Mouse (Mus musculus) hindbrain, embryonic 11.5 days (tissue): Measurements from ENCODE around the gene Prrx2. TPM values are rescaled to one million over a fixed set of nuclear protein-coding genes. Genes with fewer than 3 reads are reported as not detected.
A peak's percentile ranks its signal among the peaks of the same experiment; 100 is the strongest.

Experiments
- ATAC-seq: fragments of 200-750 bp; cut with Nextera tagmentation; 2 replicates; pipeline ENCODE4 v1.8.0; 2017; ENCODE audit warnings: mild to moderate bottlenecking, moderate TSS enrichment, moderate library complexity; ENCODE audit not compliant: low FRiP score
- DNase-seq: peaks from one replicate; pipeline ENCODE4 v3.0.0-alpha.2; 2015; ENCODE audit warnings: low spot score
- H3K27ac ChIP-seq: fragments of 300-500 bp; sonication (generic); 2 replicates; pipeline ENCODE4 v1.5.1; 2014; ENCODE audit warnings: mild to moderate bottlenecking, low read depth, low read length
- H3K27me3 ChIP-seq: fragments of 300-500 bp; sonication (generic); 2 replicates; pipeline ENCODE4 v1.6.1; 2014; ENCODE audit warnings: mild to moderate bottlenecking, low read length, moderate library complexity, mixed read lengths; ENCODE audit not compliant: control insufficient read depth, insufficient read depth
- H3K36me3 ChIP-seq: fragments of 300-500 bp; sonication (generic); 2 replicates; pipeline ENCODE4 v1.6.1; 2014; ENCODE audit warnings: mild to moderate bottlenecking, low read length, moderate library complexity, mixed read lengths; ENCODE audit not compliant: control insufficient read depth, insufficient read depth
- H3K4me1 ChIP-seq: fragments of 300-500 bp; sonication (generic); replicated peaks from 2 replicates; pipeline ENCODE4 v1.6.1; 2014; ENCODE audit warnings: low read length, mixed read lengths; ENCODE audit not compliant: control insufficient read depth, insufficient read depth
- H3K4me2 ChIP-seq: fragments of 300-500 bp; sonication (generic); replicated peaks from 2 replicates; pipeline ENCODE4 v1.6.1; 2014; ENCODE audit warnings: mild to moderate bottlenecking, low read depth, low read length
- H3K4me3 ChIP-seq: fragments of 300-500 bp; sonication (generic); 2 replicates; pipeline ENCODE4 v1.5.1; 2014; ENCODE audit warnings: low read depth, low read length
- H3K9ac ChIP-seq: fragments of 300-500 bp; sonication (generic); 2 replicates; pipeline ENCODE4 v1.6.1; 2014; ENCODE audit warnings: low read depth, low read length
- H3K9me3 ChIP-seq: fragments of 300-500 bp; sonication (generic); 2 replicates; pipeline ENCODE4 v1.6.1; 2016; ENCODE audit warnings: low read length; ENCODE audit not compliant: control insufficient read depth
- WGBS: fragments of 180-500 bp; shearing (Covaris S2); extraction: QIAGEN DNeasy Blood & Tissue Kit; methylation state at CpG from one replicate; pipeline ENCODE4 v1.1.7; 2014; 5-methylcytosine and 5-hydroxymethylcytosine counted together
- polyA plus RNA-seq: library from polyadenylated mRNA; unstranded; fragments of >200 nt; fragmentation: Nextera tagmentation; extraction: Ambion mirVana; gene quantifications from 2 replicates; pipeline ENCODE4 v1.2.1, GENCODE M21; 2014

Prrx2 gene
- 36.7 and 39.7 TPM in 2 replicates for polyA plus RNA-seq

- no peak within 1 kb of the TSS; the same call in 1 of the 2 replicates for H3K27ac ChIP-seq
- H3K9ac ChIP-seq, result no peak within 1 kb of the TSS
- ATAC-seq (no peak), DNase-seq (no peak)
- H3K4me1 ChIP-seq, result peaks cover 3% of the 10 kb centered on the region; the same call in 1 of the 2 replicates
- H3K4me3 ChIP-seq, result no peak within 1 kb of the TSS
- no peaks in the 10 kb centered on the region for H3K9me3 ChIP-seq
- no peaks in the 10 kb centered on the region for H3K36me3 ChIP-seq
- H3K4me2 ChIP-seq, result no peak within 1 kb of the TSS
- 64% methylated on average over 9 of the region's 10 CpGs for WGBS
- H3K27me3 ChIP-seq, result no peaks in the 10 kb centered on the region
These were observed at the start of gene Prrx2 for GRCm38 (mm10) chr2:30834373-30835022. Gene Prrx2, plus strand, starts transcription at chr2:30834972.

- peak overlapping the region; percentile 44 for H3K9ac ChIP-seq
- peak overlapping the region; percentile 69 for H3K27ac ChIP-seq
- DNase-seq, result no peak
- H3K4me2 ChIP-seq, result no peak overlapping the region
- H3K9me3 ChIP-seq, result no peaks in the 10 kb centered on the region
- no peak overlapping the region for H3K4me3 ChIP-seq
- H3K4me1 ChIP-seq, result peaks cover 14% of the 10 kb centered on the region
- no peak for ATAC-seq
- WGBS, result 52% methylated on average over 4 of the region's 4 CpGs
- H3K36me3 ChIP-seq, result no peaks in the 10 kb centered on the region
- H3K27me3 ChIP-seq, result no peaks in the 10 kb centered on the region
These were observed 47.3 kb upstream of the Prrx2 start for GRCm38 (mm10) chr2:30787466-30787865.

GRCm38 (mm10) chr2:30792061-30792460 lies 42.7 kb upstream of the Prrx2 start:
- ATAC-seq, result no peak
- Histone ChIP-seq H3K4me3 (no peak overlapping the region), H3K27ac (no peak overlapping the region), H3K27me3 (no peaks in the 10 kb centered on the region), H3K9ac (no peak overlapping the region), H3K4me2 (no peak overlapping the region), H3K4me1 (peaks cover 20% of the 10 kb centered on the region), H3K9me3 (no peaks in the 10 kb centered on the region), H3K36me3 (no peaks in the 10 kb centered on the region)
- no peak for DNase-seq
- 84% methylated on average over 7 of the region's 7 CpGs for WGBS

GRCm38 (mm10) chr2:30794179-30795108 lies 40.3 kb upstream of the Prrx2 start:
- Histone ChIP-seq H3K4me3 (peak overlapping the region; percentile 32), H3K4me2 (peak overlapping the region; percentile 57), H3K4me1 (peaks cover 15% of the 10 kb centered on the region), H3K9ac (peak overlapping the region; percentile 70), H3K27ac (peak overlapping the region; percentile 82), H3K27me3 (no peaks in the 10 kb centered on the region; the same call in 1 of the 2 replicates), H3K9me3 (no peaks in the 10 kb centered on the region), H3K36me3 (no peaks in the 10 kb centered on the region)
- 7% methylated on average over 48 of the region's 48 CpGs for WGBS
- ATAC-seq (peak; percentile 73), DNase-seq (peak; percentile 96)

GRCm38 (mm10) chr2:30795271-30795888 lies 39.4 kb upstream of the Prrx2 start:
- no peak overlapping the region for H3K9ac ChIP-seq
- H3K27ac ChIP-seq, result peak overlapping the region; percentile 6; the same call in 1 of the 2 replicates
- H3K4me2 ChIP-seq, result peak overlapping the region; percentile 57; the same call in 1 of the 2 replicates
- no peaks in the 10 kb centered on the region for H3K36me3 ChIP-seq
- no peak overlapping the region for H3K4me3 ChIP-seq
- WGBS, result 71% methylated on average over 7 of the region's 7 CpGs
- H3K9me3 ChIP-seq, result no peaks in the 10 kb centered on the region
- peaks cover 5% of the 10 kb centered on the region for H3K27me3 ChIP-seq
- DNase-seq (no peak), ATAC-seq (no peak)
- peaks cover 15% of the 10 kb centered on the region for H3K4me1 ChIP-seq

- no peak for DNase-seq
- peak; percentile 1 for ATAC-seq
- no peak overlapping the region for H3K4me2 ChIP-seq
- H3K4me1 ChIP-seq, result peaks cover 19% of the 10 kb centered on the region
- peak overlapping the region; percentile 6; the same call in 1 of the 2 replicates for H3K27ac ChIP-seq
- no peaks in the 10 kb centered on the region for H3K9me3 ChIP-seq
- H3K4me3 ChIP-seq, result no peak overlapping the region
- no peaks in the 10 kb centered on the region for H3K36me3 ChIP-seq
- H3K27me3 ChIP-seq, result peaks cover 10% of the 10 kb centered on the region
- H3K9ac ChIP-seq, result no peak overlapping the region
- WGBS, result 53% methylated on average over 5 of the region's 5 CpGs
These were observed 38.9 kb upstream of the Prrx2 start for GRCm38 (mm10) chr2:30795889-30796275.

- Histone ChIP-seq H3K36me3 (no peaks in the 10 kb centered on the region), H3K4me3 (no peak overlapping the region), H3K27me3 (peaks cover 15% of the 10 kb centered on the region), H3K27ac (0 out of 2 replicates have a peak overlapping the region, but pooled peaks have one; percentile 18), H3K4me1 (peaks cover 23% of the 10 kb centered on the region), H3K4me2 (peak overlapping the region; percentile 36), H3K9me3 (no peaks in the 10 kb centered on the region), H3K9ac (0 out of 2 replicates have a peak overlapping the region, but pooled peaks have one; percentile 5)
- 6% methylated on average over 11 of the region's 11 CpGs for WGBS
- peak; percentile 73 for ATAC-seq
- peak; percentile 90 for DNase-seq
These were observed 38.4 kb upstream of the Prrx2 start for GRCm38 (mm10) chr2:30796382-30796781.

- DNase-seq (no peak), ATAC-seq (no peak)
- 78% methylated on average over 3 of the region's 3 CpGs for WGBS
- Histone ChIP-seq H3K36me3 (no peaks in the 10 kb centered on the region), H3K27ac (no peak overlapping the region), H3K4me3 (no peak overlapping the region), H3K4me1 (peaks cover 25% of the 10 kb centered on the region), H3K4me2 (no peak overlapping the region), H3K9ac (no peak overlapping the region), H3K27me3 (peaks cover 26% of the 10 kb centered on the region), H3K9me3 (no peaks in the 10 kb centered on the region)
These were observed 35.3 kb upstream of the Prrx2 start for GRCm38 (mm10) chr2:30799456-30799855.
